Mouse (Mus musculus) testis, adult 2 months (tissue): Measurements from ENCODE around the gene Gtsf1. TPM values are rescaled to one million over a fixed set of nuclear protein-coding genes. Genes with fewer than 3 reads are reported as not detected.

Experiments
- H3K27ac ChIP-seq: fragments of 200-500 bp; 2 replicates; pipeline ENCODE4 v1.5.1; 2012; ENCODE audit warnings: low read depth, low read length; ENCODE audit not compliant: control insufficient read depth, insufficient read depth
- H3K27me3 ChIP-seq: fragments of 200-500 bp; 2 replicates; pipeline ENCODE4 v1.6.1; 2012; ENCODE audit warnings: mild to moderate bottlenecking, low read length, moderate library complexity; ENCODE audit not compliant: control insufficient read depth, insufficient read depth
- H3K36me3 ChIP-seq: fragments of 200-500 bp; 2 replicates; pipeline ENCODE4 v1.6.1; 2012; ENCODE audit warnings: mild to moderate bottlenecking, low read length; ENCODE audit not compliant: control insufficient read depth, insufficient read depth
- H3K4me1 ChIP-seq: fragments of 200-500 bp; 2 replicates; pipeline ENCODE4 v1.6.1; 2012; ENCODE audit warnings: low read length; ENCODE audit not compliant: control insufficient read depth, insufficient read depth
- H3K4me3 ChIP-seq: fragments of 200-500 bp; 2 replicates; pipeline ENCODE4 v1.5.1; 2012; ENCODE audit warnings: low read depth, mild to moderate bottlenecking, low read length, moderate library complexity, mixed read lengths; ENCODE audit not compliant: control insufficient read depth
- CTCF ChIP-seq: fragments of 200-500 bp; IDR thresholded peaks from 2 replicates; pipeline ENCODE4 v1.5.1; 2012; ENCODE audit warnings: low read depth, mild to moderate bottlenecking, inconsistent platforms, low read length, moderate library complexity; ENCODE audit not compliant: control insufficient read depth, insufficient read depth, insufficient replicate concordance
- POLR2A ChIP-seq: fragments of 200-500 bp; IDR thresholded peaks from 2 replicates; pipeline ENCODE4 v1.6.1; 2012; ENCODE audit warnings: low read depth, mild to moderate bottlenecking, inconsistent platforms, low read length, moderate library complexity; ENCODE audit not compliant: control insufficient read depth
- polyA plus RNA-seq: library from polyadenylated mRNA; depleted of rRNA; stranded (reverse); fragments of >200 nt; gene quantifications from 2 replicates; pipeline ENCODE4 v1.2.3, GENCODE M21; 2012; rRNA removed

Gene Gtsf1
- 491 and 515 TPM in 2 replicates for polyA plus RNA-seq

DNA sequence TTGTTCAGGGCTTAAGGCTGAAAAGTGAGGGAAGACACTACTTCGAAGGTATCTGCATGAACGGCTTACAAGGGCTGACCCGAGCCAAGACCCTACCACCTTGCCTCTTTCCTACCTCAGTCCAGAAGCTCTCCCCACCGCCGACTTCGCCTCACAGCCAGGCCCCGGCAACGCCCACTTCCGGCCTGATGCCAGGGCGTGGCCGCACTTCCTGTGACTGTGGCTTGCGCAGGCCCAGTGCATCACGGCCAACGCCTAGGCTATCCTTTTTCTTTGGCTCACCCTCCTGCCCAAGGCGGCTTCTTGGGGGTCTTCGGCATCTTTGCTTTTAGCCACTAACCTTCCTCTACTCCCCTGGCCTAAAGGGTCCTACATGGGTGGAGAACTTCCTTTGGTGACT is at the start of gene Gtsf1:
Gtsf1 (minus strand) TSS at position 230 of the 400 bp plus-strand sequence.
- no peaks in the 10 kb centered on the region for H3K27me3 ChIP-seq
- peak within 1 kb of the TSS; percentile 95 for H3K4me3 ChIP-seq
- H3K36me3 ChIP-seq: no peaks in the 10 kb centered on the region
- H3K4me1 ChIP-seq: no peaks in the 10 kb centered on the region
- TF ChIP-seq CTCF (no peak), POLR2A (peak; percentile 99)
- H3K27ac ChIP-seq: peak within 1 kb of the TSS; percentile 98

GRCm38 (mm10) chr15:103479080-103479606 is 48.9 kb upstream of the Gtsf1 start:
- H3K4me3 ChIP-seq: peak overlapping the region; percentile 81; the same call in 1 of the 2 replicates
- TF ChIP-seq CTCF (no peak), POLR2A (no peak)

DNA sequence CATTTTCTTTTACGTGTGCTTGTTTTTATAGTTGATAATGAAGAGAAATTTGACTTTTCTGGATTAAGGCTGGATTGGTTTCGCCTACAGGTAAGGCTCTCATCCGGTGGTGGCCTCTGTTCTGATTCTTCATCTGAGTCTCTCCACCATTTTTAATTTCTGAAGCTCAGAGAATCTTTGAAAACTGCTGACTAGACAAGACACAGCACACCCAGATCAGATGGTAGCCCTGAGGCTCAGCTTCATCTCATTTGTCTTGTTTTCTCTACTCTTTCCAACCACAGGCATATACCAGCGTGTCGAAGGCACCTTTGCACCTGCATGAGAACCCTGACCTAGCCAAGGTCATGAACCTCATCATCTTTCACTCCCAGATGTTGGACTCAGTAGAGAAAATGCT is 43.5 kb upstream of the Gtsf1 start:
- no peaks in the 10 kb centered on the region for H3K4me1 ChIP-seq
- H3K4me3 ChIP-seq: no peak overlapping the region
- no peak overlapping the region for H3K27ac ChIP-seq
- H3K36me3 ChIP-seq: no peaks in the 10 kb centered on the region
- no peaks in the 10 kb centered on the region for H3K27me3 ChIP-seq
- TF ChIP-seq CTCF: no peak
- TF ChIP-seq POLR2A: no peak

More at GRCm38 (mm10) chr15:103479080-103479606, 48.9 kb upstream of the Gtsf1 start:
- no peaks in the 10 kb centered on the region; the same call in 1 of the 2 replicates for H3K4me1 ChIP-seq
- H3K27me3 ChIP-seq: no peaks in the 10 kb centered on the region
- no peak overlapping the region for H3K27ac ChIP-seq
- H3K36me3 ChIP-seq: no peaks in the 10 kb centered on the region

- H3K4me3 ChIP-seq: no peak overlapping the region
- no peak for TF ChIP-seq POLR2A
- TF ChIP-seq CTCF: no peak
These were observed 42.9 kb upstream of the Gtsf1 start for GRCm38 (mm10) chr15:103473182-103473581.

GRCm38 (mm10) chr15:103472265-103472664 is 42.0 kb upstream of the Gtsf1 start:
- Histone ChIP-seq H3K27ac (no peak overlapping the region), H3K27me3 (no peaks in the 10 kb centered on the region), H3K36me3 (no peaks in the 10 kb centered on the region), H3K4me3 (no peak overlapping the region), H3K4me1 (no peaks in the 10 kb centered on the region)
- TF ChIP-seq CTCF: no peak
- TF ChIP-seq POLR2A: no peak

More at GRCm38 (mm10) chr15:103473182-103473581, 42.9 kb upstream of the Gtsf1 start:
- Histone ChIP-seq H3K36me3 (no peaks in the 10 kb centered on the region), H3K27ac (no peak overlapping the region), H3K27me3 (no peaks in the 10 kb centered on the region), H3K4me1 (no peaks in the 10 kb centered on the region)

DNA sequence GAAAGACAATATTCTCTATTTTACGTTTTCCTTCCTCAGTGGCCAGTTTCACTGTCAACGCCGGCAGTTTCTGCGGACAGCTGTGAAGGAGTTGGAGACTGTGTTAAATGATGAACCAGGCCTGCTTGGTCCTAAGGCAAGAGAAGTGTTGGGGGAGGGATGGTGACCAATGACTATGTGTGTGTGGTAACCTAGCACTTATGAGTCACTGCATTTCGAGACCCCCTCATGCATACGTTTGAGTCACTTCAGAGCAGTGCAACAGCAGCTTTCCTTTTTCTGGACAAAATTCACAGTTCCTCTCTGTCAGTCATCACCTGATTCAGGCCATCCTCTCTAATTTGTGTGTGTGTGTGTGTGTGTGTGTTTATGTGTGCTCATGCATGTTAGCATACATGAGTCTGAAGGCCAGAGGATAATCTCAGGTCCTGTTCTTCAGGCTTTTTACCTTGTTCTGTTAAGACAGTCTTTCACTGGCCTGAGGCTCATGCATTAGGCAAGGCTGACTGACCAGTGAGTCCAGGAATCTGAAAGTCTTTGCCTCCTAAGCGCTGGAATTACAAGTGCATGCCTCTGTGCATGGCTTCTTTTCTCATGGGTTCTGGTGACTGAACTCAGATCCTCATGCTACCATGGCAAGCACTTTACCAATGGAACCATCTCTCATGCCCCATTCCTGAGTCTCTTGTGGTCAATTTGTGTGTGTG is 41.4 kb upstream of the Gtsf1 start:
- no peak for TF ChIP-seq POLR2A
- TF ChIP-seq CTCF: no peak
- H3K4me1 ChIP-seq: no peaks in the 10 kb centered on the region
- no peaks in the 10 kb centered on the region for H3K27me3 ChIP-seq
- H3K4me3 ChIP-seq: no peak overlapping the region
- H3K36me3 ChIP-seq: no peaks in the 10 kb centered on the region
- no peak overlapping the region for H3K27ac ChIP-seq

DNA sequence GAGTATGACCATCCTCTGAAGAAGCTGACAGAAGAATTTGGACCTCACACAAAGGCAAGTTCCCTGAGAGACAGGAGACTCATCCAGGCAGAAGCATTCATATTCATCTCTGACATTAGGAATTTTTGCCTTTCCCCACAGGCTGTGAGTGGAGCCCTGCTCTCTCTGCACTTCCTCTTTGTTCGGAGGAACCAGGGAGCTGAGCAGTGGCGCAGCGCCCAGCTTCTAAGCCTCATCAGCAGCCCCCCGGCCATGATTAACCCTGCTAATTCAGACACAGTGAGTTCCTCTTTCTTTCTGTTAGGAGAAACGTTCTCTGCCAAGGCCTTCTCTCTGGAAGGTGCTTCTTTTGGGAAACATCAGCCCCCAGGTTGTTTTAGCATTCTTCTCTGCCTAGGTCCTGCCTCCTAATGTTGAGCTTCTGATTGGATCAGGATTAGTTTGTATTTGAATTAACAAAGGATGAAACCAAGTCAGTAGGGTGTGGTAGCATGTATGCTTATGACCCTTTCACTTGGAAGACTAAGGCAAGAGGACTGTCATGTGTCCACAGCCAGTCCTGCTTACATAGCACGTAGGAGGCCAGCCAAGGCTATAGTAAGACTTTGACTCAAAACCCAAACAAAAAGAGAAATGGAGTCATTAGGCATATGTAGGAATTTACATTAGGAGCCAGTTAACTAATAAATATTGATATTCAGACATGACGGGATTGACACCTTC is 32.4 kb upstream of the Gtsf1 start:
- no peak for TF ChIP-seq CTCF
- no peak for TF ChIP-seq POLR2A
- Histone ChIP-seq H3K4me1 (no peaks in the 10 kb centered on the region), H3K36me3 (no peaks in the 10 kb centered on the region), H3K4me3 (no peak overlapping the region), H3K27ac (no peak overlapping the region), H3K27me3 (no peaks in the 10 kb centered on the region)
